Mouse (Mus musculus): ENCODE data around the gene Esrrb.

DNA sequence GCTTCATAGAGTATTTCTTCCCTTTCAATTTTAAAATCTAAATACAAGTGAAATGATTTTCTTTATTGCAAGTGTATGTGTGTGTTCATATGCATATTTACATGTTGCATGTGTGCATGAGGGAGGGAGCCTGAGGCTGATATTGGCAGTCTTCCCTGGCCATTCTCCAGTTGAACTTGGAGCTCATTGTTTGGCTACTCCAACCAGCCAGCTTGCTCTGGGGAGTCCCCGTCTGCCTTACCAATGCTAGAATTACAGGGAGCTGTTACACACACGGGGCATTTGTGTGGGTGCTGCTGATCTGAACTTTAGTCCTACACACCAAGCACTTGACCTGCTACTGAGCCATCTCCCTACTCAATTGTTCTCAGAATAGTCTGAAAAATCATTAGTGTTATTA, 173.4 kb downstream of the Esrrb start:
- no peak for TF ChIP-seq MAFK (IDR thresholded peaks at IDR 0.05; ENCODE audit: insufficient read depth, low read depth, low read length)
- no peak for TF ChIP-seq CHD2 (IDR thresholded peaks at IDR 0.05; ENCODE audit: low read depth, low read length)
- no peak for TF ChIP-seq HCFC1 (IDR thresholded peaks at IDR 0.05; ENCODE audit: borderline replicate concordance, insufficient read depth, low read length)

All from ES-E14 (cell line).